Comparison of ENCODE assay signal across 7 mouse cellular contexts in the genomic region with DNA sequence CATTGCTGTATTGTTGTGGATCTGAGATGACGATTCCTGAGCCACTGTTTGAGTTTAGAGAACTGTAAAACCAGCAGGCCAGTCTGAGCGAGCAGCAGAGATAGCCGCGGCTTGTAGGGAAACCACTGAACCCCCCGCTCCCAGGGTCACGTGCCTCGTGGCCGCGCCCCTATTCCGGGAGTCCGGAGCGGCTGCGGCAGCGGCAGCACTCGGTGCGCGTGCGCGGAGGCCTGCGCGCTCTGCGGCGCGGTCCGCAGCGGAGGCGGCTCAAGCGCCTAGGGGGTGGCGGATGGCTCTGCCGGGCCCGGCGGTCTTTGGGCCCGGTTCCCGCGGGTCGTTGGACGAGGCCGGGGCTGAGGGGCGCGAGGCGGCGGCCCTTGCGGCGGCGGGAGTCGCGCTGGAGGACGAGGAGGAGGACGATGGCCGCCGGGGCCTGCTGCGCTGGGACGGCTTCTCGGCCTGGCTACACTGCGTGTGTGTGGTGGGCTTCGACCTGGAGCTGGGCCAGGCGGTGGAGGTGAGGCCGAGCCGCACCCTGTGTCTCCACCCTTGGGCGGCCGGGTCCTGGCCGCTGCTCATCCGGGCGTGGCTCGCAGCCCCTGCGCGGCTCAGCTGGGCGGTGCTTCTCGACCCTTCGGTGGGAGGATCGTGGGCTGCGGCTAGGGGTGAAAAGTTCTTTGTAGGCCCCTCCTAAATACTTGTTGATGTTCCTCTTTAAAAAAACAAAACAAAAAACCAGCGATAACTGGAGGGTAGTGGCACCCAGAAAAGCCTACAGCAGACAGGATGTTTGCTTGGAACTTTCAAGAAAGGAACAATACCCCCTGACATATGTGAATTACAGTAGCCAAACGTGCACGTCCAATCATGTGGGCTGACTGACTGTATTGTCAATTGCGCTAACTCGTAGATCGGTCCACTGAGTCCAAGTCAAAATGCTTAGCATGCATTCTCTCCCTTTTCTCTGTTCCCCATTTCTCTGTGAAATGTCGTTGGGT. TPM values are rescaled to one million over a fixed set of nuclear protein-coding genes. Genes with fewer than 3 reads are reported as not detected.
DNase-seq lines count a peak whose midpoint lies in the region; ATAC-seq and TF ChIP-seq lines count a peak whose summit lies in the region.

No protein-coding gene starts in this region.

- no peaks in the 10 kb centered on the region for H3K9me3 ChIP-seq in embryonic facial prominence, embryonic 11.5 days (replicated peaks; ENCODE audit: control insufficient read depth, low read length)
- H3K9me3 ChIP-seq in limb, embryonic 12.5 days = no peaks in the 10 kb centered on the region
- H3K9me3 ChIP-seq in midbrain, embryonic 15.5 days = no peaks in the 10 kb centered on the region

- H3K27me3 ChIP-seq in embryonic facial prominence, embryonic 11.5 days (ENCODE audit: control insufficient read depth, insufficient read depth, low read length) = no peaks in the 10 kb centered on the region
- H3K27me3 ChIP-seq in kidney, adult 2 months (replicated peaks; ENCODE audit: control insufficient read depth, insufficient read depth, low read length) = no peaks in the 10 kb centered on the region
- no peaks in the 10 kb centered on the region for H3K27me3 ChIP-seq in limb, embryonic 12.5 days
- no peaks in the 10 kb centered on the region for H3K27me3 ChIP-seq in midbrain, embryonic 15.5 days (replicated peaks)
- no peaks in the 10 kb centered on the region for H3K27me3 ChIP-seq in spleen, adult 2 months (ENCODE audit: control insufficient read depth, insufficient read depth, low read length)

- H3K36me3 ChIP-seq in embryonic facial prominence, embryonic 11.5 days (replicated peaks; ENCODE audit: control insufficient read depth, insufficient read depth, low read depth, low read length) = no peaks in the 10 kb centered on the region
- H3K36me3 ChIP-seq in kidney, adult 2 months (ENCODE audit: control insufficient read depth, insufficient read depth, low read length) = no peaks in the 10 kb centered on the region
- peaks cover 5% of the 10 kb centered on the region; the same call in 1 of the 2 replicates for H3K36me3 ChIP-seq in limb, embryonic 12.5 days
- 0 out of 2 replicates have a peak, but pooled peaks cover 3% of the 10 kb centered on the region for H3K36me3 ChIP-seq in midbrain, embryonic 15.5 days (replicated peaks)
- no peaks in the 10 kb centered on the region for H3K36me3 ChIP-seq in spleen, adult 2 months (ENCODE audit: control insufficient read depth, insufficient read depth, low read length)

- peak overlapping the region; percentile 92 for H3K27ac ChIP-seq in embryonic facial prominence, embryonic 11.5 days (replicated peaks; ENCODE audit: low read depth, low read length)
- H3K27ac ChIP-seq in kidney, adult 2 months (ENCODE audit: insufficient read depth, low read depth, low read length) = peak overlapping the region; percentile 98
- H3K27ac ChIP-seq in limb, embryonic 12.5 days = peak overlapping the region; percentile 96
- H3K27ac ChIP-seq in midbrain, embryonic 15.5 days = peak overlapping the region; percentile 91
- peak overlapping the region; percentile 100 for H3K27ac ChIP-seq in spleen, adult 2 months (ENCODE audit: insufficient read depth, low read length)

- H3K9ac ChIP-seq in embryonic facial prominence, embryonic 11.5 days (replicated peaks; ENCODE audit: low read length) = peak overlapping the region; percentile 98
- H3K9ac ChIP-seq in limb, embryonic 12.5 days (replicated peaks) = peak overlapping the region; percentile 99
- H3K9ac ChIP-seq in midbrain, embryonic 15.5 days = peak overlapping the region; percentile 90

- TF ChIP-seq POLR2A in kidney, adult 2 months (IDR thresholded peaks at IDR 0.05; ENCODE audit: low read depth, low read length) = peak; percentile 48
- peak; percentile 89 for TF ChIP-seq POLR2A in spleen, adult 2 months (IDR thresholded peaks at IDR 0.05; ENCODE audit: low read depth, low read length)

- ATAC-seq in embryonic facial prominence, embryonic 11.5 days (replicated peaks; ENCODE audit: insufficient number of reproducible peaks, low FRiP score, low TSS enrichment, low read depth) = peak; percentile 96
- peak; percentile 91 for ATAC-seq in limb, embryonic 12.5 days (ENCODE audit: insufficient number of reproducible peaks, insufficient read depth, low FRiP score, low TSS enrichment, low read depth)
- ATAC-seq in midbrain, embryonic 15.5 days (replicated peaks) = peak; percentile 97

- DNase-seq in adrenal gland, postnatal 14 days = peak; percentile 95
- DNase-seq in embryonic facial prominence, embryonic 11.5 days (ENCODE audit: low spot score) = peak; percentile 96
- peak; percentile 92 to 95 for DNase-seq in heart, adult 18-20 months
- DNase-seq in kidney, adult 2 months = peak; percentile 95
- peak; percentile 61 to 93 for DNase-seq in spleen, adult 2 months (ENCODE audit: low read depth in 1 of 2, low spot score in 2 of 2)

- peak overlapping the region; percentile 74 for H3K4me2 ChIP-seq in embryonic facial prominence, embryonic 11.5 days (ENCODE audit: low read depth, low read length)
- H3K4me2 ChIP-seq in limb, embryonic 12.5 days = peak overlapping the region; percentile 74
- peak overlapping the region; percentile 81 for H3K4me2 ChIP-seq in midbrain, embryonic 15.5 days

- under 1% methylated on average over 79 of the region's 79 CpGs for WGBS in embryonic facial prominence, embryonic 11.5 days
- WGBS in kidney, adult 2 months = under 1% methylated on average over 78 of the region's 79 CpGs
- WGBS in limb, embryonic 12.5 days = under 1% methylated on average over 79 of the region's 79 CpGs
- WGBS in midbrain, embryonic 15.5 days = under 1% methylated on average over 79 of the region's 79 CpGs
- WGBS in spleen, adult 2 months = under 1% methylated on average over 79 of the region's 79 CpGs

- TF ChIP-seq CTCF in kidney, adult 2 months (conservative IDR thresholded peaks at IDR 0.05; ENCODE audit: insufficient read depth, insufficient read length, low read depth, low read length) = no peak
- TF ChIP-seq CTCF in spleen, adult 2 months (IDR thresholded peaks at IDR 0.05; ENCODE audit: extremely low read depth, insufficient read depth, insufficient read length, insufficient replicate concordance) = no peak

- no peaks in the 10 kb centered on the region for H3K4me1 ChIP-seq in embryonic facial prominence, embryonic 11.5 days (ENCODE audit: control insufficient read depth, insufficient read depth, low read length)
- peaks cover 7% of the 10 kb centered on the region; the same call in 1 of the 2 replicates for H3K4me1 ChIP-seq in kidney, adult 2 months (ENCODE audit: control insufficient read depth, insufficient read depth, low read length)
- H3K4me1 ChIP-seq in limb, embryonic 12.5 days (replicated peaks) = no peaks in the 10 kb centered on the region; the same call in 1 of the 2 replicates
- peaks cover 15% of the 10 kb centered on the region for H3K4me1 ChIP-seq in midbrain, embryonic 15.5 days
- peaks cover 3% of the 10 kb centered on the region; the same call in 1 of the 2 replicates for H3K4me1 ChIP-seq in spleen, adult 2 months (ENCODE audit: control insufficient read depth, insufficient read depth, insufficient read length)

- H3K4me3 ChIP-seq in embryonic facial prominence, embryonic 11.5 days (ENCODE audit: low read depth, low read length) = peak overlapping the region; percentile 81
- H3K4me3 ChIP-seq in kidney, adult 2 months (ENCODE audit: insufficient read depth, low read depth, low read length) = peak overlapping the region; percentile 99
- H3K4me3 ChIP-seq in limb, embryonic 12.5 days (replicated peaks) = peak overlapping the region; percentile 91
- peak overlapping the region; percentile 65 for H3K4me3 ChIP-seq in midbrain, embryonic 15.5 days
- peak overlapping the region; percentile 94 for H3K4me3 ChIP-seq in spleen, adult 2 months (ENCODE audit: extremely low read depth, insufficient read depth, insufficient read length)

RNA-seq across cellular contexts. Expression of gene Dennd6a, which starts 6.0 kb away (rescaled TPM):
- total RNA-seq in adrenal gland, postnatal 14 days (2021) = 32.5 and 37.0 TPM in 2 replicates
- polyA plus RNA-seq in embryonic facial prominence, embryonic 11.5 days (2014; fragmentation: Nextera tagmentation; extraction: Ambion mirVana) = 35.1 and 42.1 TPM in 2 replicates
- 10 to 100 TPM; 12.4 to 12.9 TPM for total RNA-seq in heart, adult 18-20 months (2021)
- polyA plus RNA-seq in kidney, adult 2 months (2012; rRNA removed) = 11.5 and 12.0 TPM in 2 replicates
- polyA plus RNA-seq in limb, embryonic 12.5 days (2016; fragmentation: Nextera tagmentation; extraction: Ambion mirVana) = 33.8 and 35.2 TPM in 2 replicates
- 17.4 and 18.5 TPM in 2 replicates for polyA plus RNA-seq in midbrain, embryonic 15.5 days (2015; fragmentation: Nextera tagmentation; extraction: Ambion mirVana)
- 8.8 and 10.0 TPM in 2 replicates for polyA plus RNA-seq in spleen, adult 2 months (2012; rRNA removed)

RNA-seq across cellular contexts. Expression of gene Slmap, which starts 44.9 kb away (rescaled TPM):
- 105 and 107 TPM in 2 replicates for total RNA-seq in adrenal gland, postnatal 14 days (2021)
- polyA plus RNA-seq in embryonic facial prominence, embryonic 11.5 days (2014; fragmentation: Nextera tagmentation; extraction: Ambion mirVana) = 21.5 and 22.3 TPM in 2 replicates
- total RNA-seq in heart, adult 18-20 months (2021) = 100 to 1,000 TPM; 233 to 263 TPM
- 19.3 and 20.0 TPM in 2 replicates for polyA plus RNA-seq in kidney, adult 2 months (2012; rRNA removed)
- 22.9 and 23.5 TPM in 2 replicates for polyA plus RNA-seq in limb, embryonic 12.5 days (2016; fragmentation: Nextera tagmentation; extraction: Ambion mirVana)
- 12.6 and 13.1 TPM in 2 replicates for polyA plus RNA-seq in midbrain, embryonic 15.5 days (2015; fragmentation: Nextera tagmentation; extraction: Ambion mirVana)
- polyA plus RNA-seq in spleen, adult 2 months (2012; rRNA removed) = 9.3 and 14.8 TPM in 2 replicates

RNA-seq across cellular contexts. Expression of gene Arf4, which starts 58.2 kb away (rescaled TPM):
- total RNA-seq in adrenal gland, postnatal 14 days (2021) = 190 and 198 TPM in 2 replicates
- polyA plus RNA-seq in embryonic facial prominence, embryonic 11.5 days (2014; fragmentation: Nextera tagmentation; extraction: Ambion mirVana) = 611 and 662 TPM in 2 replicates
- total RNA-seq in heart, adult 18-20 months (2021) = 10 to 100 TPM; 74.7 to 77.3 TPM
- polyA plus RNA-seq in kidney, adult 2 months (2012; rRNA removed) = 96.1 and 120 TPM in 2 replicates
- 508 and 546 TPM in 2 replicates for polyA plus RNA-seq in limb, embryonic 12.5 days (2016; fragmentation: Nextera tagmentation; extraction: Ambion mirVana)
- polyA plus RNA-seq in midbrain, embryonic 15.5 days (2015; fragmentation: Nextera tagmentation; extraction: Ambion mirVana) = 501 and 512 TPM in 2 replicates
- polyA plus RNA-seq in spleen, adult 2 months (2012; rRNA removed) = 69.6 and 85.6 TPM in 2 replicates

Comparison
In these comparisons a context has a peak if more than half of its experiments do, and no peak if none do; other contexts are left out.
1. Peak in every context shown above with its lines: DNase-seq, ATAC-seq, H3K4me3 ChIP-seq and H3K27ac ChIP-seq.